Mouse (Mus musculus): ENCODE measurements around the gene Smg7. TPM values are rescaled to one million over a fixed set of nuclear protein-coding genes. Genes with fewer than 3 reads are reported as not detected.

Smg7 gene
- total RNA-seq, 2 experiments from 2014 or later, result 20.7 to 75.7 TPM

DNA sequence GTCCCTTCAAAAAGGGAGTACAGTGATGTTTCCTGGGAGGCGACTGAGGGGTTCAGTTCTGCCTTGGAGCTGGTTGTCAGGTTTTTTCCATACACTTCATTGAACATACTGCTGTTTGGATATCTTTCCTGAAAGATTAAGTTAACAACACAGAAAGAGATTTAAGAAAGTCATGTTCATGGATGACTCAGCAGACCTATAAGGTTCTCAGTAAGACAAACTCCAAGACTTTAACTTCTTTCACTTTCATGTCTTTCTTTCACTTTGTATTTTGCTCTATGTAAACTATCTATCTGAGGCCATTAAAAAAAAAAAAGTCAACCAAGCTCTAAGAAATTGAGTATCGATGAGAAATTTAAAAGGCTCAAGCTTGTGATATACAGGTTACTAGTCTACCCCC lies 61.4 kb downstream of the Smg7 start:
- no peak for ATAC-seq (ENCODE audit: poor library complexity, severe bottlenecking)

DNA sequence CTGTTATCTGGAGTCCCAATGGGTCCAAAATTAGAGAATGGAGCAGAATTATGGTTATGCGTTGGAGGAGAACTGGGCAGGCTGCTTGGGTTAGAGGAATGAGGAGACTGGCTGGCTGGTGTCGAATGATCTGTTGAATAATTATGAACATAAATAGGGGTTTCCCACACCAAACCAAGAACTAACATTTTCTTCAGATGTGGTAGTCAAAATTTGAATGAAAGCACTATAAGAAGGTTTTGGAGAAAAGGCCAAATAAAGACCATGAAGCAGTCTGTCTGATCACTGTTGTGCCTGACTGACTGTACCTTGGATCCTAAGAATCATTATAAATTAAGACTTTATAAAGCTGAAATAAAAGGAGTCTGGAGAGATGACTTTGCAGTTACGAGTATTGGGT lies 62.1 kb downstream of the Smg7 start:
- no peak for ATAC-seq (ENCODE audit: poor library complexity, severe bottlenecking)

DNA sequence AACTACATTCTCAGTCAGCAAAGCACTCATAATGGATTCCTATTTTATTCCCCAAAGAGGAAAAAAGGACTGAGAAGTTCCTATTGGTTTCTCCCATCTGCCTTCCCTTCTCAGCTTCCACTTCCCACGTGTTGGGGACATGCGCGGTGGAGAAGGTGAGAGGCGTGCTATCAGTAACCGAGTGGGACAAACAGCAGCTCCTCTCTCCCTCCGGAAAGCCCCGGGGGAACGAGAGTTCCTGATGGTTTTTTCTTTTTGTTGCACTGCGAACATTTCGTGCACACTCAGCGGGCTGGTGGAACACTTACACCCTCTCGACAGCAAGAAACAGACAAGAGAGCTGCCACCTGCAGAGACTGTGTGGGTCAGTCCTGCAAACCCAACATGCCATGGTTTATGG lies 63.6 kb downstream of the Smg7 start:
- ATAC-seq (ENCODE audit: poor library complexity, severe bottlenecking), result no peak

- ATAC-seq (ENCODE audit: poor library complexity, severe bottlenecking), result peak; percentile 78
These were observed 64.3 kb downstream of the Smg7 start for GRCm38 (mm10) chr1:152838026-152838702.

GRCm38 (mm10) chr1:152835061-152835460 lies 67.4 kb downstream of the Smg7 start:
- ATAC-seq (ENCODE audit: poor library complexity, severe bottlenecking), result no peak

DNA sequence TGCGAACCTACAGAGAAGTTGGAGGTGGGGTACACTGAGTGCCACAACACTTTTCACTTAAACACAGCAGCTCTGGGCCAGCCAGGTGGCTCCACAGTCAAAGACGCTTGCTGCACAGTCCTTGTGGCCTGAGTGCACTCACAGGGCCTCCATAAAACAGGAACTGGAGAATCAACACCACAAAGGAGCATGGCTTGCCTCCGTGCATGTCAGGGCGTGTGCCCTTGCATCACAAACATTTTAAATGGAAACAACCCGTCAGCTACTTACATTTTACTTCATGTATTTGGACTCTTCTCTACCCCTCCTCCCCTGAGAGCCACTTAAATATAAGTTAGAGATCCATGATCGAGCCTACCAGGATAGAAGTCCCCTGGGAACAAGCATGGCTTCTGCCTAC lies 70.1 kb downstream of the Smg7 start:
- ATAC-seq (ENCODE audit: poor library complexity, severe bottlenecking), result peak; percentile 85

GRCm38 (mm10) chr1:152831619-152832018 lies 70.8 kb downstream of the Smg7 start:
- ATAC-seq (ENCODE audit: poor library complexity, severe bottlenecking), result no peak

DNA sequence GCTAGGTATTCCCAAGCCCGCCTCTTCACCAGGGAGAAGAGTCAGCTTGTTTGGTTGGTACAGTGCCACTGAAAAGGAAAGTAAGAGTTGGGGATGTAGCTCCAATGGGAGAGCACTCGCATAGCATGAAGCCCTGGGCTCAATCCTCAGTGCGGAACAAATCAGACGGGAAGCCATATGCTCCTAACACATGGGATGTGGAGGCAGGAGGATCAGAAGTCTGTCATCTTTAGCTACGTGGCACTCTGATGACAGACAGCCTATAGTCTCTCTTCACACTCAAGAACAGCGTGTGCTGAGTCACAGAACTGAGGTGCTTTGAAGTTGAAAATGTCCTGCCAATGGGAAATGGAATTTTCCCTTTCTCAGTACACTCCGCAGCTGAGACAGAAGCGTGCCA lies 71.4 kb downstream of the Smg7 start:
- ATAC-seq (ENCODE audit: poor library complexity, severe bottlenecking), result no peak

DNA sequence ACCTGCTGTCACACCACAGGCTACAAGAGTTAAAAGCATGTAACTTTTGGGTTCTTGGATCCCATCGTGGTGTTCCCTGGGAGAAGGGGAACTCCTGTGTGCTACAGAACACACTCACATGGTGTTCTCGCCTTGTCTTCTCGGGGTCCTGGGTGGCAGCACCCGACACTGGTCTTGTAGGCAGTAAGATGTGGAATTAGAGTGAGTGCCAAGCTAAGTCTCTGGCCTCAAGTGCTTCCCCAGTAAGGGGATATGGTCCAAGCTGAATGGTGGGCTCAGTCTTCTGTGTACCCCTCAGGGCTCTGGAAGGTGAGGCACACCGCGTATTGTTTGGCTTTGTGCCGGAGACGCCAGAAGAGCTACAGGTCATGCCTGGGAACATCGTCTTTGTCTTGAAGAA lies 72.4 kb downstream of the Smg7 start:
- no peak for ATAC-seq (ENCODE audit: poor library complexity, severe bottlenecking)

- ATAC-seq (ENCODE audit: poor library complexity, severe bottlenecking), result no peak
These were observed 73.7 kb downstream of the Smg7 start for GRCm38 (mm10) chr1:152828637-152829355.

DNA sequence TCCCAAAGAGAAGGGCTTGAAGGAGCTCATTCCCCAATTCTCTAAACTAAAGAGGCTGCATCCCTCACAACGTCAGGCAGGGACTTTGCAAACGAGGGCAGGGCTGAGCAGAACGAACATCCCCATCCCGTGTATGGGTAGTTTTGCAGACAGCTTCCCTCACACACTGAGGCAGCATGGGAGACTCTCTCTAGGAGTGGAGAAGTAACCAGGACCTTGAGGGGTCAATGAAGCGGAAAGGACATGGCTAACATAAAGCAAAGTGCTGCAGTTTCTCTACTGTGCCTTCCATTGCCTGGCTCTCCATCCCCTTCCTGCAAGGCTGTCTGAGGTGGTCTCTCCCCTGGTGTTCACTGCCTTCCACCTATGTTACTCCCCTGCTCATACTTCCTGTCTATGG lies 74.3 kb downstream of the Smg7 start:
- no peak for ATAC-seq (ENCODE audit: poor library complexity, severe bottlenecking)

- no peak for ATAC-seq (ENCODE audit: poor library complexity, severe bottlenecking)
These were observed 76.0 kb downstream of the Smg7 start for GRCm38 (mm10) chr1:152826446-152826845.

- ATAC-seq (ENCODE audit: poor library complexity, severe bottlenecking), result 0 out of 2 replicates have a peak, but pooled peaks have one; percentile 33
These were observed 78.2 kb downstream of the Smg7 start for GRCm38 (mm10) chr1:152824206-152824605.

- no peak for ATAC-seq (ENCODE audit: poor library complexity, severe bottlenecking)
These were observed 80.7 kb downstream of the Smg7 start for GRCm38 (mm10) chr1:152821746-152822145.

DNA sequence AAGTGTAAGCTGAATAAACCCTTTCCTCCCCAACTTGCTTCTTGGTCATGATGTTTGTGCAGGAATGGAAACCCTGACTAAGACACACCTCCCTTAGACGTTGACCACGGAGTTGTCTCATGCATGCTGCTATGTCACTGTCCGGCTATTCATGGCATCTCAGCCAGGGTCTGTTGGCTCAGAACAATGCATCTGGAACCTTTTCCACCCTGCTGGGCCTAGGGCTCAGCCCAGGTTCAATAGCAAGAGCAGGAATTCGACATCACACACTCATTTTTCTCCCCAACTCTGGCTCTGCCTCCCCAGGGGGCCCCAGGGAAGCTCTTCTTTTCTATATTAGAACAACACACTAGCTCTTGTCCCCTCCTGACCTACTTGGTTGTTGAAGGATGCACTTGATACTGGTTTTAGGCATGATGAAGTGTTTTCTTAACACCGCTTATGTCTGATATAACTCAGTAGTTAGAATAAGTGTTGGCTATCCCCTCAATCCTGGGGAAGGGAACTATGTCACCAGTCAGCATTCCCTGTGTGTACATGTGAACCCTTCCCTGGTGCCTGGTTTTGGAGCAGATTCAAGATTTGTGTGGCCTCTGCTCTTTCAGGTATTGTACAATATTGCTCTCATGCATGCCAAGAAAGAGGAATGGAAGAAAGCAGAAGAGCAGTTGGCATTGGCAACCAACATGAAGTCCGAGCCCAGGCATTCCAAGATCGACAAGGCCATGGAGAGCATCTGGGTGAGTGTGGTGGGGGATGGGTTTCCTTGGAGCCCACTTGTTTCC lies 81.3 kb downstream of the Smg7 start:
- ATAC-seq (ENCODE audit: poor library complexity, severe bottlenecking), result no peak

GRCm38 (mm10) chr1:152819558-152819957 lies 82.9 kb downstream of the Smg7 start:
- ATAC-seq (ENCODE audit: poor library complexity, severe bottlenecking), result no peak

DNA sequence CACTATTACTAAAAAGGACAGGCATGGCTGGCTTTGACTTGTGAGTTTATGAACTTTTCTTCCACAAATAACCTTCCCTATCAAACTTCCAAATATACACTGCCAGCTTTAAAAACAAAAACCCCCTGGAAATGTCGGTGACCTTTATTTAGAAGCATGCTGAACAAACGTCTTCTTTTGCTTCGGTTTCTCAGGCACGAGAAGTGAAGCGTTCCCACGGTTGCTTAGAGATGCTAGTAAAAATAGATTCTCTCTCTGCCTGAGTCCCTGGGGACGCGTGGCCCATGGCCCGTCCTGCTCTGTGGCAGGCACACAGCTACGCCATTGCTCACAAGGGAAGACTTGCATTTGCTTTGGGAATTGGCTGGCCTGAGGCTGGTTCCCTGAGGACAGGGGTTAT lies 84.7 kb downstream of the Smg7 start:
- ATAC-seq (ENCODE audit: poor library complexity, severe bottlenecking), result no peak

- no peak for ATAC-seq (ENCODE audit: poor library complexity, severe bottlenecking)
These were observed 85.2 kb downstream of the Smg7 start for GRCm38 (mm10) chr1:152817027-152817769.

DNA sequence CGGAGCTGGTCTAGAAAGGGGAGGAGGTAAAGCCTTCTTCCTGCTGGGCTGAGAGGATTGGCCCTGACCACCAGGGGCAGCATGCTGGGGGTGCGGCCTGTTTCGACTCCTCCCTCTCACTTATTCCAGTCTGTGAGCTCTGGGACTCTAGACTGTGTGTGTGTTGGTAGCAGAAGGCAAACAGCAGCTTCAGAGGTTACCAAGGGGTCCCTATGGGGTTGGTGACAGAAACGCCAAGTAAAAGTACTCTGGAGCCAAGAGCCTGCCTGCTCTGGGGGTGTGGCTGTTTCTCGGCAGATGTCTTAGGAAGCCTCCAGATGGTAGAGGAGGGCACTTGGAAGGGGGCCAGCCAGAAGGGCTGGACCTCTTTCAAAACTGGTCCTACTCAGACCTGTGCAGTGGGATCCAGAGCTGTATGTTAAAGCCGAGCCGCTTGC lies 87.2 kb downstream of the Smg7 start:
- peak; percentile 29; the same call in 1 of the 2 replicates for ATAC-seq (ENCODE audit: poor library complexity, severe bottlenecking)

GRCm38 (mm10) chr1:152810533-152811439 lies 91.7 kb downstream of the Smg7 start:
- peak; percentile 41 for ATAC-seq (ENCODE audit: poor library complexity, severe bottlenecking)

Measured in megakaryocyte, adult 5-6 weeks (primary cell).